Mouse (Mus musculus) brown adipose tissue, adult 24 weeks (tissue): ENCODE measurements around the gene Frmd5. TPM values are rescaled to one million over a fixed set of nuclear protein-coding genes. Genes with fewer than 3 reads are reported as not detected.
"Not testable (repeated sequence)": the region's sequence is repeated elsewhere in the genome, so short reads cannot be mapped to it uniquely, and the experiment has no call there.

Experiments used
- H3K27ac ChIP-seq: fragments of 200-500 bp; replicated peaks from 2 replicates; pipeline ENCODE4 v1.5.1; 2012; ENCODE audit warnings: low read depth, mild to moderate bottlenecking, low read length
- H3K4me1 ChIP-seq: fragments of 200-500 bp; 2 replicates; pipeline ENCODE4 v1.6.1; 2012; ENCODE audit warnings: low read length, mixed read lengths; ENCODE audit not compliant: control insufficient read depth, insufficient read depth, insufficient read length
- H3K4me3 ChIP-seq: fragments of 200-500 bp; 2 replicates; pipeline ENCODE4 v1.5.1; 2012; ENCODE audit warnings: low read depth, mild to moderate bottlenecking, low read length, moderate library complexity; ENCODE audit not compliant: insufficient read depth
- polyA plus RNA-seq: library from polyadenylated mRNA; stranded (reverse); fragments of >200 nt; gene quantifications from 2 replicates; pipeline ENCODE4 v1.2.4, GENCODE M21; 2012; ENCODE audit not compliant: missing spikeins, insufficient read depth, insufficient read length

The Frmd5 gene
- 0.55 TPM in 1 of 2 replicates, not detected in the other for polyA plus RNA-seq

GRCm38 (mm10) chr2:121806959-121807653 lies at the start of gene Frmd5:
TSS of gene Frmd5 (minus strand) at chr2:121807087.
- H3K4me1 ChIP-seq: no peaks in the 10 kb centered on the region
- H3K27ac ChIP-seq: no peak within 1 kb of the TSS
- peak within 1 kb of the TSS; percentile 67 for H3K4me3 ChIP-seq

GRCm38 (mm10) chr2:121853974-121854373 lies 47.1 kb upstream of the Frmd5 start:
- no peak overlapping the region for H3K4me3 ChIP-seq
- no peak overlapping the region for H3K27ac ChIP-seq
- no peaks in the 10 kb centered on the region for H3K4me1 ChIP-seq

- Histone ChIP-seq H3K4me1 (no peaks in the 10 kb centered on the region), H3K27ac (no peak overlapping the region), H3K4me3 (no peak overlapping the region)
These were observed 45.2 kb upstream of the Frmd5 start for GRCm38 (mm10) chr2:121852045-121852444.

DNA sequence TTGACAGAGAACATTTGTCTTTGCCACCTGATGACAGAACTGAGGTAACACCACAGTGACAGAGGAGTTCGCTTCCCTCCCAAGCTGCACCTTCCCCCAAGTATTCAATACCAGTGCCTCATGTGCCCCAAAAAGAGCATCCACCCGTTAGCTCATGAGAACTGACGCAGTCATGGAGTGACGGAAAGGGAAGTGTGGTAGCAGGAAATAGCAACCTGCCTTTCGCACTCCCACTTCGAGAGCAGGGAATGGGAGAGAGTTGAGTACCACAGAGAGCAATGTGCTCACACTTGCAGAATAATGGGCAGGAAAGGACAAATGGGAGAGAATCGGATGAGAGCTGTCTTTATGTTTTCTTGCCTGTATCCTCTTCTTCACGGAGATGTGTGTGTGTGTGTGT lies 39.2 kb upstream of the Frmd5 start:
- Histone ChIP-seq H3K27ac (no peak overlapping the region), H3K4me3 (no peak overlapping the region), H3K4me1 (no peaks in the 10 kb centered on the region)

DNA sequence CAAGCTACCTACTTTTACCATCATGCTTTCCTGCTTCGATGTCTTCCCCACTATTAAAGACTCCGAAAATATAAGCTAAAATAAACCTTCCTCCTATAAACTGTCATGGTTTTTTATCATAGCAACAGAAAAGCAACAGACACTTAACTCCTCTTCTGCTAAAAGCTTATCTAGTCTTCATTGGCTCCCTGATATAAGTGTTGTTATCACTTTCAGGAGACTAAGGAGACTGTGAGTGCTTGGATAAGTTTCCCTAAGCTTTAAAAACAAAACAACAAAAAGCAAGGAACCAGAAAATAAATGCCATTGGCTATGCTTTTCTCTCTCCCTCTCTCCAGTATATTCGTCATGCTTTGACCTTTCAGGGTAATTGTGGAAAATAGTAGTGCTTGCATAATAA lies 35.4 kb upstream of the Frmd5 start:
- Histone ChIP-seq H3K4me1 (no peaks in the 10 kb centered on the region), H3K4me3 (no peak overlapping the region), H3K27ac (no peak overlapping the region)

DNA sequence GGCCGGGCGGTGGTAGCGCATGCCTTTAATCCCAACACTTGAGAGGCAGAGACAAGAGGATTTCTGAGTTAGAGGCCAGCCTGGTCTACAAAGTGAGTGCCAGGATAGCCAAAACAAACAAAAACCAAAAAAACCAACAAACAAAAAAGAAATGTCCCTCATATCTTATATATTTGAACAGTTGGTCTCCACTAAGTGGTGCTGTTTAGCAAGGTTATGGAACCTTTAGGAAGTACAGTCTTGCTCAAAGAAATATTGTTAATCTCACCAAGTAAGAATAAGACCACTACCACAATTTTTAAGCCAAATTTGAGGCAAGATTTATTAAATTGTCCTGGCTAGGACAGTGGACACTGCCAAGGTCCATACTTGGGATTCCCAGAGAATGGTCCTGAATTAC lies 34.6 kb upstream of the Frmd5 start:
- no peaks in the 10 kb centered on the region for H3K4me1 ChIP-seq
- H3K27ac ChIP-seq: no peak overlapping the region
- no peak overlapping the region for H3K4me3 ChIP-seq

DNA sequence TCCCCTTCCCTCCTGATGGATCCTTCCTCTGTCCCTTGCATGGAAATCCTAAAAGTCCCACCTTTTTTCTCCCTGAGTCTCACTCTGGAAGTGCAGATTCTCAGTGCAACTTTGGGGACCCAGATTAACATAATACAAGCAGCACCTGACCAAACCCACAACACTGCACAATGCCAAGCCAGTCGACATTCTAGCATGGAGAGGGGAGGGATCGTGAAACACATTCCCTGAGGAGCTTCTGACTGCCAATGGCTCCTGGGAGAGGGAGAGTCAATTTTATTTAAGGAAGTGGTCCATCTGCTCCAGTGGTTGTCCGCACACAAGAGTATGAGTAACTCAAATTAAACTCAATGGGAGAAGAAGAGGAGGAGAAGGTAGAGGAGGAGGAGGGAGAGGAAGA lies 28.0 kb upstream of the Frmd5 start:
- Histone ChIP-seq H3K27ac (no peak overlapping the region), H3K4me1 (no peaks in the 10 kb centered on the region), H3K4me3 (no peak overlapping the region)

GRCm38 (mm10) chr2:121832484-121832894 lies 25.6 kb upstream of the Frmd5 start:
- Histone ChIP-seq H3K27ac (no peak overlapping the region), H3K4me1 (no peaks in the 10 kb centered on the region), H3K4me3 (no peak overlapping the region)

- H3K4me1 ChIP-seq: no peaks in the 10 kb centered on the region
- no peak overlapping the region for H3K27ac ChIP-seq
- no peak overlapping the region for H3K4me3 ChIP-seq
These were observed 21.5 kb upstream of the Frmd5 start for GRCm38 (mm10) chr2:121828411-121828810.

DNA sequence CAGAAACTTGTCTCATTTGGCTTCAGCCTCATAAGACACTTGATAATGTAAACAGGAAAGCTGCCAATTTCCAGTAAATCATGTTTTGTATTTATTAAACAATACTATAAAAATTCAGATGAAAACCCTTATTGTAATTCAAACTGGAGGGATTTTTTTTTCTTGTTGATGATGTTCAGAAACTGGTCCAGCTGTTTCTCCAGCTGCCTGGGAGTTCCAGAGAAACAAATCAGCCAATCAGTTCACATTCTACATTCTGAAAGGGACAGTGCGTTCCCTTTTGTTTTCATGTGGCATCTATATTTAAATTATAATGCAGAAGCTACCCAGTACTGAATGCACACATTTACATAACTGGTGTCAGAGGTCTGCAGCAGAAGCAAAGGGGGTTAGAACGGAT lies 19.3 kb upstream of the Frmd5 start:
- no peaks in the 10 kb centered on the region for H3K4me1 ChIP-seq
- no peak overlapping the region for H3K4me3 ChIP-seq
- no peak overlapping the region for H3K27ac ChIP-seq

GRCm38 (mm10) chr2:121824653-121825052 lies 17.8 kb upstream of the Frmd5 start:
- Histone ChIP-seq H3K4me1 (no peaks in the 10 kb centered on the region), H3K27ac (no peak overlapping the region), H3K4me3 (no peak overlapping the region)

GRCm38 (mm10) chr2:121821787-121822186 lies 14.9 kb upstream of the Frmd5 start:
- no peak overlapping the region for H3K4me3 ChIP-seq
- no peaks in the 10 kb centered on the region for H3K4me1 ChIP-seq
- no peak overlapping the region for H3K27ac ChIP-seq

GRCm38 (mm10) chr2:121810876-121811275 lies 4.0 kb upstream of the Frmd5 start:
- H3K4me3 ChIP-seq, H3K4me1 ChIP-seq, H3K27ac ChIP-seq: not testable (repeated sequence)

GRCm38 (mm10) chr2:121809126-121809525 lies 2.2 kb upstream of the Frmd5 start:
- H3K4me3 ChIP-seq: no peak overlapping the region
- no peak overlapping the region for H3K27ac ChIP-seq
- no peaks in the 10 kb centered on the region for H3K4me1 ChIP-seq

DNA sequence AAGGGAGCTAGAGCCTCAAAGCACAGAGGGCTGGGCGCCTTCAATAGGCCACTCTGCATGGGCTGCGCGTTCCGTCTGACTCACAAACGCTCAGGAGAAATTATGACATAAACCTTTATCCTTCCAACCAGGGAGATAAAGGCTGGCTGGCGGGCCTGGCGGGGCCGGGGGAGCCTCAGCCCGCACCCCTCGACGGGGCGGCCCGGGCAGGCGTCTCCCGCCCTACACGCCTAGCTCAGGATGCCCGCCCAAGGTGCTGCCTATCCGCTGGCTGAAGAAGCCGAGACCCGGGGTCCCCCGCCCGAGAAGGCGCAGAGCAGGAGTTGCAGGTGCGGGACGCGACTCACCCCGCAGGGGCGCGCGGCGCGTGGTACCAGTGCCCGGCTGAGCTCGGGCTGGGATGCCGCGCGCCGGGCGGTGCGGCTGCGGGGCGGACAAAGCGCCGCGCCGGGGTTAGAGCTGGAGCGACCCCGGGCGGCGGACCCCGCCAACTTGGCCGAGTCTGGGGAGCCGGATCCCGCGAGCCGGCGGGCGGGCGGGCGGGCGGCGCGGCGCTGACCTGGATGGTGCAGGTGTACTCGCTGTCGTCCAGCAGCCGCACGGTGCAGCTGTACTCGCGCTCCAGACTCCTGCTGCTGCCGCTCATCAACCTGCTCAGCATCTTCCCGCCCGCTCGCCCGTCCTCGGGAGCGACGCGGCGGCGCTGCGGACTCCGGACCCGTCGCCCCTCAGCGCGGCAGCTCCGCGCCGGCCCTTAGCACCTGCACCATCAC lies 530 bp downstream of the Frmd5 start:
- peak overlapping the region; percentile 67 for H3K4me3 ChIP-seq
- no peak overlapping the region for H3K27ac ChIP-seq
- no peaks in the 10 kb centered on the region for H3K4me1 ChIP-seq

GRCm38 (mm10) chr2:121799051-121799450 lies 7.8 kb downstream of the Frmd5 start:
- Histone ChIP-seq H3K27ac (no peak overlapping the region), H3K4me3 (no peak overlapping the region), H3K4me1 (no peaks in the 10 kb centered on the region)
